Mouse (Mus musculus) gastrocnemius, postnatal 14 days (tissue): ENCODE data around the gene Tmprss6. TPM values are rescaled to one million over a fixed set of nuclear protein-coding genes. Genes with fewer than 3 reads are reported as not detected.

Experiments
- DNase-seq: peaks from one replicate; pipeline ENCODE4 v3.0.0; 2021; ENCODE audit warnings: mixed read lengths
- intact Hi-C: fragments of 180-260 bp; cut with DNase I; formaldehyde crosslinking; loops from one replicate; pipeline ENCODE4 v1.15.1; 2025; ENCODE audit warnings: low total_unique reads
- total RNA-seq, 2 experiments: library from RNA; stranded (reverse); gene quantifications; 2 replicates each; pipeline ENCODE4 v1.2.3; 2021

Gene Tmprss6
- total RNA-seq, 2 experiments from 2014 or later, result not detected

- intact Hi-C loops, result no loop called here
- no peak for DNase-seq
These were observed 18.6 kb upstream of the Tmprss6 start for GRCm38 (mm10) chr15:78487066-78487465.

GRCm38 (mm10) chr15:78486564-78486963 lies 18.1 kb upstream of the Tmprss6 start:
- no peak for DNase-seq
- intact Hi-C loops, result no loop called here

GRCm38 (mm10) chr15:78483311-78483710 lies 14.9 kb upstream of the Tmprss6 start:
- DNase-seq, result no peak
- intact Hi-C loops, result no loop called here

DNA sequence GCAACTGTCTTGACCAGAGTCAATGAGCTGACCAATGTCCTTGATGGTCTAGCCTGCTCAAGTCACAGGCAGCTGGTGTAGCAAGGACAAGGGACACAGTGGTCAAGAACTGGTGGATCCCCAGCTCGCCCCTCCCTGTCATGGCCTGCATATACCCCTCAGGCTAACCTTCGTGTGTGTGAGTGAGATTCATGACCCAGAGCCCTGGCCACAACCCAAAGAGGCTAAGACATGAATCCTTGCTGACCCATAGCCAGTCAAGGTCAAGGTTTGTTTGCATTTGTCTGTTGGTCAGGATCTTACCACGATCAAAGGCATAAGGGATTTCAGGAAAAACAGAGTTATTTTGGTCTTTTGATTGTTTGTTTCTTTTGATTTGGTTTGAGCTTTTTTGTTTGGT lies 14.1 kb upstream of the Tmprss6 start:
- DNase-seq, result no peak
- intact Hi-C loops, result no loop called here

- DNase-seq, result peak; percentile 31
- intact Hi-C loops, result no loop called here
These were observed 13.1 kb upstream of the Tmprss6 start for GRCm38 (mm10) chr15:78481448-78482000.

DNA sequence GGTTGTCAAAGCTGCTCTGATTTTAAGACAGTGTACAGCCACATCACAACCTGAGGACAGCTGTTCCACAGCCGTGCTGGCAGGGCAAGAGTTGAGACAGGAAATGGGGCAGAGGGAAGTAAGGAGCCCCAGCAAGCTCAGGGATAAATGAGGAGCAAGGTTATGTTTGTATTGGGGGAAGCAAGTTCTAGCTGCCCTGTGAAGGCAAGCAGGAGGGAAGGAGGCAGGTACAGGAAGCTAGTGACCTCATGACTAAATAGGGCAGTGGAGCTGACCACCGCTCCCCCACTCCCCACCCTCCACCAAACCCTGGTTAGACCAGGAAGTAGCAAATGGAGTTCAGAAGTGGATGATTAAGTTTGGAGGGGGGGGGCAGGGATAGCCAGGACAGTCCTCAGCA lies 12.6 kb upstream of the Tmprss6 start:
- intact Hi-C loops, result no loop called here
- no peak for DNase-seq

DNA sequence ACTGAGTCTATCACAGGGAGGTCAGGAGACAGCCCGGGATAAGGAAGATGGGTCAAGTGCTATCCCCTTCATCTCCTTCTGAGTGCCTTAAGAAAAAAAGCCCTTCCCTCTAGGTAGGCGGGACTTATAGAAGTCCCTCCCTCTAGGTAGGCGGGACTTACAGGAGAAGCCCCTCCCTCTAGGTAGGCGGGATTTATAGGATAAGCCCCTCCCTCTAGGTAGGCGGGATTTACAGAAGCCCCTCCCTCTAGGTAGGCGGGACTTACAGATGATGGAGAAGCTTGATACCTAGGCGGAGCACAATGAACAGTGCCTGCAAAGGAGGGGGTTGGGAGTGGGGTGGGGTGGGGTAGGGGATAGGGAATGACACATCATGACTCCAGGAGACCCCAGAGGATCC lies 11.7 kb upstream of the Tmprss6 start:
- intact Hi-C loops, result no loop called here
- no peak for DNase-seq

DNA sequence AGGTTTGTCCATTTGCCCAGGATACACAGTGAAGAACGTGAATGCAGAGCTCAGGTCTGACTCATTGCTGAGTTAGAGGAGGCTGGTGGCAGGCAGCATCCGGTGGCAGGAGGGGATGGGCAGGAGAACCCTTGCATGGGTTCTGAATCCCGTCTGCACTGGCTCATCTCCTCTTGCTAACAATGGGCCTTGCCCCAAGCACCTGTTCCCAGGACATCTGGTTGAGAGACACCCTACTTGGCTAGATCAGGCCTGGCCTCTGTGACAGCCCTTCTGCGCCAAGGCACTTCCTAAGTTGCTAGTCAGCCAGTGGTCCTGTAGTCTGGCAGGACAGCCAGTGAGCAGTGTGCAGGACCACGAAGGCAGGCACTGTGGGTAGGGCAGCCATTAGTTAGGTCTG lies 11.0 kb upstream of the Tmprss6 start:
- DNase-seq, result peak; percentile 44
- intact Hi-C loops, result no loop called here

DNA sequence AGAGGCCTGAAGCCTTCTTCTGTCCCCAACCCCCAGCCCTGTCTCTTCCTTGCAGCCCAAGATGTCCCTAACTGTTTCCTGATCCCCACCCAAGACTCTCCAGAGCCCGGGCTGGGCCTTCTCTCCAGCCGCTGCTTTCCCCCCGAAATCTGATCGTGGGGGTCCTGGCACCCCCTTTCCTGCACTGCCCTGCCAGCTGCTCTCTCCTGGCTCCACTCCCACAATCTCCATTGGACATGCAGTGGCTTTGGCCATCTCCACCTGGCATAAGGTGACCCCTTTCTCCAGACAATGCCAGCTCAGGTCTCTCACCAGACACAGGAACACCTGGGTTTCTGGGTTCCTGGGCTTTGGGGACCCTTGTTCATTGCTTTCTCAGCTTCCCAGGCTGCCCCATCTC lies 9.6 kb upstream of the Tmprss6 start:
- intact Hi-C loops, result no loop called here
- DNase-seq, result no peak

GRCm38 (mm10) chr15:78476878-78477277 lies 8.4 kb upstream of the Tmprss6 start:
- intact Hi-C loops, result no loop called here

DNA sequence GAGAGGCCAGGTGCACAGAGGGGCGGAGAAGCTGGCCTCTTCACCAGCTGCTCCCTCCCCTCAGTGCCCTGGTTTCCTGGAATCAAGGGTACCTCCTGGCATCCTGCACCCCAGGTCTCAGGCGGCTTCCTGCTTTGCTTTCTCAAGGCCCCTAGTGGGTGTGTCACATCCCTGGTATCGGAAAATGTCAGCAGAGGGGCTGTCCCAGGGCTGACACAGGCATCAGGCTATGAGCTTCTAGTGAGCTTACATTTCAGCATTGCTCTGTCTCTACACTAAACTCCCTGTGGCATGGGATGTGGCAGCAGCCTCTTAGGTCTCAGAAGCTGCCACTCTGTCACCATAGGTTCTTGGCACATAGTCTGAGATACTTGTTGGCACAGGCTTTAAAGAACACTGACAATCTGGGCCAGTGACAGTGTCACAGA lies 7.2 kb upstream of the Tmprss6 start:
- no peak for DNase-seq
- intact Hi-C loops, result no loop called here

More at GRCm38 (mm10) chr15:78476878-78477277, 8.4 kb upstream of the Tmprss6 start:
- no peak for DNase-seq

GRCm38 (mm10) chr15:78473442-78473841 lies 5.0 kb upstream of the Tmprss6 start:
- DNase-seq, result no peak

DNA sequence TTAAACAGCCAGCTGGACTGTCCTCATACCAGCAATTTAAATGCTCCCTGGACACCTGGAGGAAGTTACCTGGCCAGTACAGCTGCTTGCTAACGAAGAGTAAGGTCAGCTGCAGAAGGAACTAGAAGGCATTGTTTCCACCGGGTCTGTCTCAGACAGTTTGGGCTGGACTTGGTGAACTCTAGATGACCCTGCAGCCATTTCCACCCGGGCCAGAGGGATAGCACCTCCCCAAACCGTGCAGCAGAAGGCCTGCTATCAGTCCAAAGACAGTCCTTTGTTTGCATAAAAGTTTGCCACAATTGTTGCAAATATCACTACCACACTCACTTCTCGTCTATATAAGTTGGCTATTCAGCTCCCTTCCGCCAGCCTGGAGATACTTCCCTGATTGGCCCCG lies 3.5 kb upstream of the Tmprss6 start:
- no peak for DNase-seq
- intact Hi-C loops, result no loop called here

More at GRCm38 (mm10) chr15:78473442-78473841, 5.0 kb upstream of the Tmprss6 start:
- intact Hi-C loops, result no loop called here

- intact Hi-C loops, result no loop called here
- DNase-seq, result no peak
These were observed 2.3 kb upstream of the Tmprss6 start for GRCm38 (mm10) chr15:78470495-78471276.

GRCm38 (mm10) chr15:78467570-78467969 lies 864 bp downstream of the Tmprss6 start:
- intact Hi-C loops, result no loop called here
- DNase-seq, result no peak

GRCm38 (mm10) chr15:78466809-78467208 lies 1.6 kb downstream of the Tmprss6 start:
- intact Hi-C loops, result no loop called here
- no peak for DNase-seq

GRCm38 (mm10) chr15:78462981-78463380 lies 5.5 kb downstream of the Tmprss6 start:
- no peak for DNase-seq
- intact Hi-C loops, result no loop called here

- intact Hi-C loops, result no loop called here
These were observed 11.2 kb downstream of the Tmprss6 start for GRCm38 (mm10) chr15:78457193-78457592.

DNA sequence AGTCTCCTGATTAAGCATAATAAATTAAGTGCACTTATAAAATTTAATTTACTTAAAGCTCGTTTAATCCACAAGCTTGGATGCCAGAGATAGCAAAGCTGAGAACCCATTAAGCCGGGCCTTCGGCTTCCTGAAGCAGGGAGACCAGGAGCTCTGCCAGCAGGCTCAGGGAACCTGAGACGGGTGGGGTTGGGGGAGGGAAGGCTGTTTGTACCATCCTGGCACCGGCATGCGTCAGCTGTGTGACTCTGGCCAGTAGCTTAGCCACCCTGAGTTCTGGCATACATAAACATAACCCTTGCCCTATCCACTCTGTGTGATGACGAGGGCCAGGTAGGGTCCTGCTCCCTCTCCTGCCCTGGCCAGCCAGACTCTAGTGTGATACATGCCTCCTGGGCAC lies 12.4 kb downstream of the Tmprss6 start:
- DNase-seq, result peak; percentile 68
- intact Hi-C loops, result no loop called here

More at GRCm38 (mm10) chr15:78457193-78457592, 11.2 kb downstream of the Tmprss6 start:
- no peak for DNase-seq

DNA sequence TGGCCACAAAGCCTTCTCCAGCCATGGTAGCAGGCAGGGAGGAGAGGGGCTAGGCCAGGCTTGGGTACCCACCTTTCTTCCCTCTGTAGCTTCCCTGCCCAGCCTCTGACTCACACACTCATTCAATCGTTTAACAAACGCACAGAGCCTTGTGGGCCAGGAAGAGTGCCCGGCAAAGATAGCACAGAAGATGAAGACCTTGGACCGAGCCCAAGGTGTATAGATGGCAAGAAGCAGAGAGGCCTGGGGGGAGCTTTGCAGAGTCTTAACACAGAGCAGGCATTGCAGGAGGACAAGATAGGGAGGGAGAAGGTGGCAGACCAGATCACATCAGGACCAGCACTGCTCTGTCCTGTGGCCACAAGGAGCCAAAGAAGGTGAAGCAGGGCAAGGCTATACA lies 13.3 kb downstream of the Tmprss6 start:
- intact Hi-C loops, result no loop called here
- no peak for DNase-seq

GRCm38 (mm10) chr15:78452929-78453328 lies 15.5 kb downstream of the Tmprss6 start:
- intact Hi-C loops, result no loop called here
- no peak for DNase-seq
